Mouse (Mus musculus): ENCODE data around the gene Sergef.

Gene Sergef

DNA sequence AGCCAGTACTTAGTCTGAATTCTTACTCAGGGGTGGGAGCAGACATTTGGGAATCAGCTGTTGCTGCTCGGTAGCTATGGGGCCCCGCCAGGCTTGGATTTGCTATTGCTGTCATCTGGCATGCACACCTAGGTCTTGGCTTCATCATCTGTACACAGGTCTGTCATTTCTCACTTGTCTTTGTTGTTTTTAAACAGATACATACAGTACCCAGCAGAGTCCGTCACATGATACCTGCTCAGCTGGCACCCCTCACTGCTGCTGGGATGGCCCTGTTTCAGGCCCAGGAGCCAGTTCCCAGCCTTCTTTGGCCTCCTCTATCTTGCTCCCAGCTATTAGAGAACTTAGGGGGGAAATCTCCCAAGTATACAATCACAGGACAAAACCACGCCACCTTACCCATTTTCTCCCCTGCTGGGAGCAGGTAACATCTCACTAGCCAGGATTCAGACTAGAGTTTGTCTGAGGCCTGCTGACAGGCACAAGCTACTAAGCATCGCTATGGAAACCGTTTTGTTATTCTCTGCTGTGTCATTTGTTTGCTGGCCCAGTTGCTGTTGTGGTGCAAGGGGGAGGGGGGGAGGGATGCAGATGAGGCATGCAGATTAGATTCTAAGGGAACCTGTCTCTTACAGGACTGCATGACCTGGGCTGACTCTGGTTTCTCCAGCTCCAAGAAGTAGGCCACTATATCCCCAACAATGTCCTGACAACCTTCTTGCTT, 190.5 kb downstream of the Sergef start:
- peak; percentile 29 for DNase-seq (ENCODE audit: low read depth, low spot score)

DNA sequence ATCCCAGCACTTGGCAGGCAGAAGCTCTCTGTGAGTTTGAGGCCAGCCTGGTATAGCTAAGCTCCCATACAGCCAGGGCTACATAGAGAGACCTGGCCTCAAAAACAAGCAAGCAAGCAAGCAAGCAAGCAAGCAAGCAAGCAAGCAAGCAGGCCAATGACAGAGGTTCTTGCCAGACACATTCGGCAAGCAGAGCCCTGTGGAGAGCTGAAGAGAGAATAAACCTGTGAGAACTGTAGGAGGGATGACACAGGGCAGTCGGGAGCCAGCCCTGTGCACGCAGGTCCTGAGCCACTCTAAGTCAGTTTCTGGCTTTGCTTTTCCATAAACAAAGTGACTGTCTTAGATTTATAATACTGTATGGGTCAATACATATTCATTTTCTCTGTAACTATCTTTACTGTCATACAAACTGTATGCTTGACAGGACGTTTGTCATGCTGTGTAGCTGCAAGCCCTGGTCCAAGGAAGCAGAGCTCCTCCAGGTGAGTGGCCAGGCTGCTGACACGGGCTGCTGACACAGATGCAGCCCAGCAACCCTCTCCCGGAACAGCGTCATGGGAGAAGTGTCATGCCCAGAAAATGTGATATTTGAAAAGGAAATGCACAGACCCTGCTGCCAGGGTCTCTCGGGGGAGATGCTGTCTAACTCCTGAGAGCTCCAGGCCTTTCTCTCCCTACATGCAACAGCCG, 192.0 kb downstream of the Sergef start:
- no peak for DNase-seq (ENCODE audit: low read depth, low spot score)

DNA sequence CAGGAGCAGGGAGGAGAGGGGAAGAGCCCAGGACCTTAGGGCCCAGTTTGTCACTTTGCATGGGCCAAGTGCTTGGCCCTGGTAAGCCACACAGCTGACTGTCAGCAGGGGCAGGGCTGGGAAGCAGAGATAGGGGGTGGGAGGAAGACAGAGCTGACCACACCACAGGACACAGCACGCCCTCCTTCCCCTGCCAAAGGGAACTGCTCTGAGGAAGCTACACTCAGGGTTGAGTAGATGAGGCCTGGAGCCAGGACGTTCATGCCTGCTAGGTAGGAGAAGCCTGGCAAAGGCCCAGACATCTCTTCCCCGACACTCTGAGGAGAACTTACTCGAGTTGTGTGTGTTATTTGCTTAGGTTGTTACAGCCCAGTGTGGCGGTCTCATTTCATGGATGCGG, 193.7 kb downstream of the Sergef start:
- DNase-seq (ENCODE audit: low read depth, low spot score), result no peak

DNA sequence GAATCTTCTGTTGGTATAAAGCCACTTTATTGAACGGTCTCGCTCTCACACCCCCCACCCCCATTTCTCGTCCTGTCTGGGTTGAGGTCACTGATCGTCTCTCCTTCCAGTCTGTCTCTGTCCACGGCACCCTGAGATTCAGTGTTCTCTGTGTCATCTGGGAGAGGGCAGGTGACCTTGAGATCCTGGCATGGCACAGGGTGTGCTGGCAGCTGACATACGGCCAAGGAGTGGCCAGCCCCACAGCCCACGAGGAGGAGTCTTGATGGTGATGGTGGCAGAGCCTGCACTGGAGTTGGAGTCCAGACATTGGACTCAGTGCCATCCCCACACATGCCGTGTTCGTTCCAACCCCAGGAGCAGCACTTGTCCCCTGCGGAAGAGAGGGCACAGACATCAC, 196.4 kb downstream of the Sergef start:
- no peak for DNase-seq (ENCODE audit: low read depth, low spot score)

DNA sequence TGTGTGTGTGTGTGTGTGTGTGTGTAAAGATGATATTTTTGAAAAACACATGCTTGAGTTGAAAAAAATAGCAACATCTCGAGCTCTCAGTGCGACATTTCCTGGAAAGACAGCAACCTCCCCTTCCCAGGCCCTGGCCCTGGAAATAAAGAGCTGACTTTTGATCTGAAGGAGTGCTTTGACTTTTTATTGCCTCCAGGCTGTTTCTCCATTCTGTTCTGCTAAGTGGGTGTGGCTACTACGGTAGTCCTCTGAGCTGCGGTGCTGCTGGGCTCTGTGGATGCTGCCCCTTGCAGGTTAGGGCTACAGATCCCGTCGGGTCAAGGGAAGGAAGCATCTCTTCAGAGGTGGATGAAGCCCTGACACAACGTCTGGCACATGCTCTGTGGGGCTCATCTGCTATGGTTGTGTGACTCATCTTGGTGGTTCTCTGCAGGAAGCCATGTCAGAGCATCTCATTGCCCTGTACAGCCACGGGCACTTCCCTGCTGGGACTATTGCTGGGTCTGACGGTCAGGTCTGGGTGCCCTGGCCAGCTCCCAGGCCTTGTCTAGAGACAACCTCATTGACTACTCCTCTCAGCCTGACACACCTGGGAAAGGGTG, 201.0 kb downstream of the Sergef start:
- peak; percentile 16 for DNase-seq (ENCODE audit: low read depth, low spot score)

DNA sequence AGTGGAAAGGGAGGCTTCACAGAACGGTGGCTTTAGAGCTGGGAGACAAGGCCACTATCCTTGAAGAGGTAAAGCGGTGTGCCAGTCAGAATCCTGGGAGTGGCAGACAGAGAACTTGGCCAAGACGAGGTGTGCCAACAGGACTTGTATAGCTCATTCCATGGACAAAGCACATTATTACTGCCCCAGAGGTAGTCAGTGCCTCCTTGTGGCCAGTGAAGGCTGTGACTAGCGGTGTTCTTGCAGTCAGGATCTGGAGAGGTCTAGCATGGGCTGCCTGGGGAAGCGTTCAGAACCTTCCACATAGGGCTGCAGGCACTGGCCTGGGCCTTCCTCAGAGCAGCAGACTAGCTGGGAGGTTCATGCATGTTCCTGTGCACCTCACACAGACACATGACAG, 203.8 kb downstream of the Sergef start:
- peak; percentile 17 for DNase-seq (ENCODE audit: low read depth, low spot score)

DNA sequence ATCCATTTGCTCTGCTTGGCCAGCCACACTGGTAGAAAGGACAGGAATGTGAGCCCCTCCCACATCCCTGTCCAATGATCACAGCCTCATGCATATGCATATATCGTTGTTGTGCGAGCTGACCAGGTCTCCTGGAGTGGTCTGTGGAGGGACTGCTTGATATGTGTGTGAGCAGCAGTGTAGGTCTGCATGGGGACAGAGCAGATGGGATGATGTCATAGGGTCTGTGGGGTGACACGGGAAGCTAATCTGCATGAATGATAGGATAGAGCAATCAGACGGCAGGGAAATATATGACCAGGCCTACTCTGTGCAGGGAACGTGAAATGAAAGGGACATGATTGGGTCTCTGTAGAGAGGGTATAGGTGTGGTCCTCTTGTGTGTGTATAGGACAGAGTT, 205.7 kb downstream of the Sergef start:
- no peak for DNase-seq (ENCODE audit: low read depth, low spot score)

DNA sequence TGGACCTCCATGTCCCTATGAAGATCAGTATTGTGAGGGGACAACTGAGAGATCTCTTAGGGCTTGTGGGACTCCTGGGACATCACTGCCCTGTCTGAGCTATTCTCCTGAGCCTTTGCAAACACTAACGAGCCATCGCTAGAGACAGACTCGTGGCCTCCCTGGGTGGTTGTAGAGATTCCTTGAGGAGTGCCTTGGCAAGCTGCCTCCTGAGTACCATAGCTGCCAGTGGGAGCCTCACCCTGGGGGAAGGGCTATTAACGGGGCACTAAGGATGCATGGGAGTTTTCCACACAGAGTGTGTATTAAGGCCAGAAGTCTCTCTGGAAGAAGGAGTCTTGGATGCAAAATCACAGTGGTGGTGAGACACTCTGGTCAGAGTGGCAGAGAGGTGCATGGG, 214.6 kb downstream of the Sergef start:
- no peak for DNase-seq (ENCODE audit: low read depth, low spot score)

DNA sequence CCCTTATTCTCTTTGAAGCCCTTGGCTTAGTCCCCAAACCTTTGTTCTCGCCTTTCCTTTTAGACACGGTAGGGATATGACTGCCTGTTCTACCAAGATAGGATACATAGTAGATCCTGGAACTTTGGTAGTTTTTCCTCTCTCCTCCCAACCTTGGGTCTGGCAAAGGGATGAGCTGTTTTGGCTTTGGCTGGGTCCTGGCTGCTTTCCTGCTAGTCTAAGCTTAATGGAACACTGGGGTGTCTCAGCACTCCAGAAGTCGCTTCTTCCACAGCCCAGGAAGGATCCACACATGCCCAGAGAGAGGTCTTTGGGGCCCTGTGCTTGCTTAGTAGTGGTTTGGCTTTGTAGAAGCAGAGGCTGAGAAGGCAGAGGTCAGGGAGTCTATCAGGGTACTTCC, 215.7 kb downstream of the Sergef start:
- no peak for DNase-seq (ENCODE audit: low read depth, low spot score)

DNA sequence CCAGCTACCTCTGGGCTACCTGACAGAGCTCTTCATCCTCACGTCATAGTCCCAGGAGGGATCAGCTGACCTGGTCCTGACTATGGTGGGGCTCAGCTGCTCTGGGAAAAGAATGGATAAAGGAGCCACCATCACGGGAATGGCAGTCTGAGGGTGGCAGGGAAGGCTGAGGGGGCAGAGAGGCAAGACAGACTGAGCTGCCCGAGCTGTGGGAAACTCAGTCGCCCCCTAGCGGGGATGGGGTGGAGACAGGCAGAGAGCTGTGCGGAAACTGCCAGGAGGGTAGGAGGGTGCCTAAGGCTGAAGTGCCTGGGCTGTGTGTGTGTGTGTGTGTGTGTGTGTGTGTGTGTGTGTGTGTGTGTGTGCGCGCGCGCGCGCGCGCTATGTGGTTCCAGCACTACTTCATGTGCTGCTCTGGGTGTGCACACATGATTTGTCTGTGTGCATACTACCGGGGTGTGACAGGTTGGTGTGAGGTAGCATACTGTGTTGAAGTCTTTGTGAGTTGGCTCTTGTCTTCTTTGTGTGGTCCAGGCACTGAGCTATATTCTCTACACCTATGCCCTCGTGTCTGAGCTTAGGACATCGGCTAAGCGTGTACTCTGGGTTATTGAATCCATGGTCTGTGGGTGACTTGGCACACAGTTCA, 216.7 kb downstream of the Sergef start:
- DNase-seq (ENCODE audit: low read depth, low spot score), result peak; percentile 66

DNA sequence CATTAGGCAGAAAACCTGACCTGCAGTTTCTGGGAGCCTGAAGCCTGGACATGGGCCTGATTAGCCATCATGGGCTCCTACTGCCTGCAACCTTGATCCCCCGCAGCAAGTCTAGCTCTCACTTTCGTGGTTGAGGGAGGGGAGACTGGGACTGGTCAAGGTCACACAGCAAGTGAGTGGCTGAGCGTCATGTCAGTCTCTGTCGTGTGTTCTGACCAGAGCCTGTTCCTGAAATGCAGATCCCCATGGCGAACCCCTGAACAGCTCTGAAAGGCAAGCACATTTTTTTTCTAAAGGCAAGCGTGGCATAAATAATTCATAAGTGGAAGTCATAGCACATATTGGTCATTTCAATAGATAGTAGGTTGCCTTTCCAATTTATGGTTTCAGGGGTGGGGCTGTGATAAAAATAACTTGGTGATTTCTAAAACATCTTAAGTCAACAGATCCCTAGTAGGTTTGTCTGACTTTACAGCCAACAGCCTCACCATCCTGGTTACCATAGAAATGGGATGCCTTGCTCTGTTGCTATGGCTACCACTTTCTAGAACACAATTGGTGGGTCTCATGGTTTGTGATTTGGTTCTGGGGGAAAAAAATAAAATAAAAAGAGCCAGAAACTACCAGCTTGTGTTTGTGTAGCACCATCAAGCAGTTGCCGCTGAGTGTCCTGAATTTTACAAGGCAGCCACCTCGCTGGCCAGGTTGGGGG, 217.4 kb downstream of the Sergef start:
- DNase-seq (ENCODE audit: low read depth, low spot score), result no peak

DNA sequence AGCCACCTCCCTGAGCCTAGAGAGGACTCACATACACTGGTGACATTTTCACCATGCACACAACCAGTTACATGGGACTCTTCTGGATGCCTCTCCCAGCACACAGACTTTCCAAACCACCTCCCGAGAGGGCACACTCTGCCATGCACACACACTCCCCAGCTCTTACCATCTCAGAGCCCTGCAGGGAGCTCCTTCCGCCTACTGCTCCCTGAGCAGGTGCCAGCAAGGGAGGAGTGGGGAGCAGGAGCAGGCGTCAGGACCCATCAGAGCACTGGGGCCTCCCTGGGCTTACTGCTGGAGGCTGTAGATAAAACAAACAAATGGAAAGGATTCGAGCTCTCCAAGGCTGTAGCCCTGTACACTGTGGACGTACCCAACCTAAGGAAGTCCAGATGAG, 218.1 kb downstream of the Sergef start:
- no peak for DNase-seq (ENCODE audit: low read depth, low spot score)

DNA sequence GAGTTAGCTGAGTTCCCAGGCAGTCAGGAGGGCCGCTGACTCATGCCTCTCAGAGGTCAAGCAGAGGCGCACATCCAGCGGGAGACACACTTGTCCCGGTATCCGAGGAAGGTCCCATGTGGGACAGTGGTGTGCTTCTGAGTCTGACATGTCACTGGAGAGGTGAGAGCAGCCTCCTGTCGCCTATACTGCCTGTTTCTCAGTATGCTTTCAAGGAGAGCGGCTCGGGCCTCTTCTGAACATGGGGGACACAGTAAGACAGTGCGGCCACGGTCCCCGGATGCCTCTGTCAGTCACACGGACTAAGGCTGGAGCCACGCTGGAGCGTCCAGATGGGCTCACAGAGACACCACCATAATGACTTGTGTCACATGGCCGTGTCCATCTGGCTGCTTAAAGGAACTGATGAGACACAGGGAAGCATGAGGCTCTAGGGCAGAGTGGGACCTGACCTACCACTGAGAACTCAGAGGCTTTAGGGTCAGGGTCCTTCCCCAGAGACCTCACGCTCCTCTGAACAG, 221.4 kb downstream of the Sergef start:
- no peak for DNase-seq (ENCODE audit: low read depth, low spot score)

DNA sequence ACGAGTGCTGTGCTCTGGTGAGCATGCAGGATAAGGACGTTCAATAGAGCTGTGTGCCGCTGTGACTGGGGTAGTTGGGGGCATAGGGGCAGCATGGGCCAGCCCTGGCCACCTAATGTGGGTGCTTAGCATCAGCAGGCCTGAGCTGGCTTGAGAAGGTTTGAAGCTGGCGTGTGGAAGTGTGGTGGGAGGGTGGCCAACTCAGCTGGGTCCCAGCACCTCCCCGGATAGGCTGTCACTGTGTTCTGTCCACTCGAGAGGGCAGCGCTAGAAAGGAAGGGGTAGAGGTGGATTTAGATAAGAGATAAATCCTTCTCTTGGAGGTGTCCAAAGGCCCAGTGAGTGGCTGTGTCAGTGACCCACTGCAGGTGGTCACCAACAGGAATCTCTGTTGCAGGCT, 222.1 kb downstream of the Sergef start:
- no peak for DNase-seq (ENCODE audit: low read depth, low spot score)

DNA sequence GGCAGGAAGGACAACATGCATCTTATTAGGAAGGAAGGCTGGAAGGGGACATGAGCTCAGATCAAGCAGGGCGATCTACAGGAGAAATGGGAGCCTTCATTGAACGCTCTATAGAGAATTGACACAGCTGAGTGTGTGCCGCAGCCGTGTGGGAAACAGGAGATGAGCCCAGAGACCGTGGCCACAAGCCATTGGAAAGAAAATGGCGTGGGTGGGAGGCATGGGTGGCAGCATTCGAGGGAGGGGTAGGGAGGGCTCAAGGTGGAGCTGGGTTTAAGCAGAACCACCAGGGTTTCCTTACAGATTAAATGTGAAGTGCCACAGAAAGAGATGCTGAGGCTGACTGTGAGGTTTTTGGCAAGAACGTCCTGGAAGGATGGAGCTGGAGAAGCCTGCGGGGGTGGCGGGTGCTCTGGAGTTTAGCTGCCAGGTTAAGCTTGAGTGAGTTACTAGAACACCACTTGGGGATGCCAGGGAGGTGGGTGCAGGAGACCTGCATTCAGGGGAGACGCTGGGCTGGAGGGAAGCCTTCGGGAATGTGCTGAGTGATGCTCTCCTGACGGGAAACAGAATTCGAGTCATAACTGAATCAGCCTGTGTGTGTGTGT, 223.7 kb downstream of the Sergef start:
- DNase-seq (ENCODE audit: low read depth, low spot score), result no peak

DNA sequence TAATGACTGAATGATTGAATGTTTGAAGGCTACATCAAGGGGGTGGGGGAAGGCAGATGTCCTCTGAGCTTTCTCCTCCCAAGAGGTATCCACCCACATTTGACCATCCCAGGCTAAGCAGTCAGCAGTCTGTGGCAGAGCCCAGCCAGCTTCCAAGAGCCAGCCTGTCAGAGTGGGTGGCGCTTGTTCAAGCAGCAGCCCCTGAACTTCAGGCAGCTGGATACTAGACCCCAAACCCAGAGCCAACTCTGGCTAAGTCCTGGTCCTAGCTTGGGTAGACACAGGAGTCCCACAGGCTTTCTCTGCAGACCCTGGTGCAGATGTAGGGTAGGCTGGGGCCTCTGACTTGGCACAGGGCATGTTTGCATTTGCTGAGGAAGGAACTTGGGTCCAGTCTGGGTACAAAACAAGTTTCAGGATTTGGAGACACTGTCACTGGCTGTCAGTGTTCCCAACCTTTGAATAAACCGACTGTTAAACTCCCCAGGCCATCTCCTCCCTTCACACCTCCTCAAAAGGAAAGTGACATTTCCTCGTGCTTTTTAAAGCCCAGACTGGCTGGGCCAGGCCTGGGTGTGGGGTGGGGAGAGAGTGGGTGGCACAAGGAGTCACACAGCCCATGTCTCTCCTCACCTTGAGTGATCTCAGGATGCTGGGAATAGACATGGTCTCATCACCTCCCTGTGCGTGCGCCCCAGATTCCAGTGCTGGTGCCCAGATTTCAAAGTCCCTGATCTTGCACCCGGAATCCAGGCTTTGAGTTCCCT, 225.5 kb downstream of the Sergef start:
- DNase-seq (ENCODE audit: low read depth, low spot score), result no peak

DNA sequence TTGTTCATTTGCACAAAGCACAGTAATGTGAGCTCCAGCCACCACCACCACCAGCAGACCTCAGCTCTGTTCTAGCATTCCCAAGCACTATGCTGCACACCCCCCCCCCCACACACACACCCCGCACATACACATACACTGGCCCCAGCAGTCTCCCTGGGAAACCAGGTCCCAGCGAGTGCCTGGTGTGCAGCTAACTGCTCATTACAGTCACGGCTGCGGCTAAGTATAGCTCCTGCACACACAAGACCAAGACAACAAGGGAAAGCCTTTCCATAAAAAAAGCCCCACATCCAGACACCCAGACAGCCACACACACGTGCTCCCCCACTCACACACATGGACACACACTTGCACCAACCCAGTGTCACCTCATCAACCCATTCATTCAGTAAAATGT, 226.8 kb downstream of the Sergef start:
- no peak for DNase-seq (ENCODE audit: low read depth, low spot score)

DNA sequence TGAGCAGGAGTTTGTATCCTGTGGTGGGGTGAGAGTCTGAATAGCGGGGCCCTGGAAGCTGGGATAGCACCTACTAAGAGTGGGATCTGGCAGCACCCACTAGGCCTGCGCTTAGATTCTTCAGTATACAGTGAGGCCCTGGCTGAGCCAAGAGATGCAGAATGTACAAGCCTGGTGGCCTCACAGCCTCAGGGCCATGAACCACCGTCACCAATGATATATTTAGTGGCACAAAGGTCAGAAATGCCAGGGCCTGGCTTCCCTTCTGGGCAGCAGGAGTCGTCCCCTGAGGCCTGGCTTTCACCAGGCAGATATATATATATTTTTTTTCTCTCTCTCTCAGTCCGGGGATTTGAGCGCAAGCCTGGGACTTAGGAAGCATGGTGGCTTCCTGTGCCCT, 228.9 kb downstream of the Sergef start:
- no peak for DNase-seq (ENCODE audit: low read depth, low spot score)

DNA sequence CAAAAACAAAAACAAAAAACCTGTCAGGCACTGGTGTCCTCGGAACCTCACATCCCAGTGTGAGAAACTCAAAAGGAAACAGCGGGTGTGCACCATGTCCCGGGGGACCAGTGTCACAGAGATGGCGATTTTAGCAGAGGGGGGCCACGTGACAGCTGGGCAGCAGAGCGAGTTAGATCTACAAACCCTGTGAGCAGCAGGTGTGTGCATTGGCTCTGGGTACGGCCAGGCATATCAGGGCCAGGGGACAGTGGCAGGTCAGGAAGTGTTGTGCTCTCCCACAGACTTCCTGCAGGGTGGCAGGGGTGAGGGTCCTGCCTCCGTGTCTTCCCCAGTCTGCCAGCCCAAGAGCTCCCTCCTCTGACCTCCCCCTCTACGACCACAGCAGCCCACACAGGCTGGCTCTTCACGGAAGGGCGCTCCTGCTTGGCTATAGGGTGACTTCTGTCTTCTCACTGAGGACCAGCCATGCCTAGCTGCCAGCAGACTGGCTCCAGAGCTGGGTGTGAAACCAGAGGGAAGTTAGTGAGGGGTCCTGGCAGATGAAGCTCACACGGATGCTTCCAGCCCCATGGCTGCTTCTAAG, 230.3 kb downstream of the Sergef start:
- DNase-seq (ENCODE audit: low read depth, low spot score), result no peak

DNA sequence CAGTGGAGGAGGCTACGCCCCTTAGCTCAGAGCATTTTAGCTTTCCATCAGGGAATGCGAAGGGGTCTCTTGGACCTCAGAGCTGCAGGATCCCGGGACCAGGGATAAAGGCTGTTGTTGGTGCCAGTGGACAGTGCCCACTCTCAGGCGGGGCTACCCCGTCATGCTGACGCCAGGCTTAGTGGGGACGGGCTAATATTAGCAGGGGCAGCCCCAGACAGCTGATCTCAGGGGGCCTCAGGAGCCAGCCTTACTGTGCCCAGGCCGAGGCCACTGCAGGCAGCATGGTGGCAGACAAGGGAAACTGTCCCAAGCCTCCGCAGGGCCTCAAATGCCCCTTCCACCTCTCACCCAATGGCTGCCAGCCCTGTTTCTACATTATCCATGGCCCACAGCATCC, 231.0 kb downstream of the Sergef start:
- DNase-seq (ENCODE audit: low read depth, low spot score), result no peak
